Mouse (Mus musculus) testis, adult 2 months (tissue): ENCODE data around the gene Ppp1cc. TPM values are rescaled to one million over a fixed set of nuclear protein-coding genes. Genes with fewer than 3 reads are reported as not detected.
"Not testable (repeated sequence)": the region's sequence is repeated elsewhere in the genome, so short reads cannot be mapped to it uniquely, and the experiment has no call there.

Experiments
- H3K27ac ChIP-seq: fragments of 200-500 bp; 2 replicates; pipeline ENCODE4 v1.5.1; 2012; ENCODE audit warnings: low read depth, low read length; ENCODE audit not compliant: control insufficient read depth, insufficient read depth
- H3K27me3 ChIP-seq: fragments of 200-500 bp; 2 replicates; pipeline ENCODE4 v1.6.1; 2012; ENCODE audit warnings: mild to moderate bottlenecking, low read length, moderate library complexity; ENCODE audit not compliant: control insufficient read depth, insufficient read depth
- H3K36me3 ChIP-seq: fragments of 200-500 bp; 2 replicates; pipeline ENCODE4 v1.6.1; 2012; ENCODE audit warnings: mild to moderate bottlenecking, low read length; ENCODE audit not compliant: control insufficient read depth, insufficient read depth
- H3K4me1 ChIP-seq: fragments of 200-500 bp; 2 replicates; pipeline ENCODE4 v1.6.1; 2012; ENCODE audit warnings: low read length; ENCODE audit not compliant: control insufficient read depth, insufficient read depth
- H3K4me3 ChIP-seq: fragments of 200-500 bp; 2 replicates; pipeline ENCODE4 v1.5.1; 2012; ENCODE audit warnings: low read depth, mild to moderate bottlenecking, low read length, moderate library complexity, mixed read lengths; ENCODE audit not compliant: control insufficient read depth
- CTCF ChIP-seq: fragments of 200-500 bp; IDR thresholded peaks from 2 replicates; pipeline ENCODE4 v1.5.1; 2012; ENCODE audit warnings: low read depth, mild to moderate bottlenecking, inconsistent platforms, low read length, moderate library complexity; ENCODE audit not compliant: control insufficient read depth, insufficient read depth, insufficient replicate concordance
- POLR2A ChIP-seq: fragments of 200-500 bp; IDR thresholded peaks from 2 replicates; pipeline ENCODE4 v1.6.1; 2012; ENCODE audit warnings: low read depth, mild to moderate bottlenecking, inconsistent platforms, low read length, moderate library complexity; ENCODE audit not compliant: control insufficient read depth
- polyA plus RNA-seq: library from polyadenylated mRNA; depleted of rRNA; stranded (reverse); fragments of >200 nt; gene quantifications from 2 replicates; pipeline ENCODE4 v1.2.3, GENCODE M21; 2012

Gene Ppp1cc
- polyA plus RNA-seq, 1 experiment: 524 TPM

DNA sequence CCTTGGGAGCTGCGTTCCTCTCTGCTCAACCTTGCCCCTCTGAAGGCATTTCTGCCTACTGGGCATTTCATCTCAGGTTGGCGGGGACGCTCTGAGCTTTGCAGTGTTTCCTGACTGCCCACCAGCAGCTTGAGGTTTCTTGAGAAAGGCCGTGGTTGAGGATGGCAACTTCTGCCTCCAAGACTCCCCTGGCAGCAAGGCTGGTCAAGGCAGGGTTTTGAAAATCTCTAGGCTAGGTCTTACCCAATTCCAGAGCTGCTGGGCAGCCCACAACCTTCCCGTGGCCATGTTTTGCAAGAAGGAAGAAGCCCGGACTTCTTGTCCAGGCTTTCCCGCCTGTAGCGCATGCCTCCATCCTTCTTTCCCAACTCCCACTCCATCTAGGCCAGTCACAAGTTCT is 52.8 kb downstream of the Ppp1cc start:
- Histone ChIP-seq H3K36me3 (no peaks in the 10 kb centered on the region), H3K4me3 (no peak overlapping the region), H3K27me3 (no peaks in the 10 kb centered on the region), H3K4me1 (peaks cover 4% of the 10 kb centered on the region), H3K27ac (no peak overlapping the region)
- TF ChIP-seq CTCF: no peak
- no peak for TF ChIP-seq POLR2A

DNA sequence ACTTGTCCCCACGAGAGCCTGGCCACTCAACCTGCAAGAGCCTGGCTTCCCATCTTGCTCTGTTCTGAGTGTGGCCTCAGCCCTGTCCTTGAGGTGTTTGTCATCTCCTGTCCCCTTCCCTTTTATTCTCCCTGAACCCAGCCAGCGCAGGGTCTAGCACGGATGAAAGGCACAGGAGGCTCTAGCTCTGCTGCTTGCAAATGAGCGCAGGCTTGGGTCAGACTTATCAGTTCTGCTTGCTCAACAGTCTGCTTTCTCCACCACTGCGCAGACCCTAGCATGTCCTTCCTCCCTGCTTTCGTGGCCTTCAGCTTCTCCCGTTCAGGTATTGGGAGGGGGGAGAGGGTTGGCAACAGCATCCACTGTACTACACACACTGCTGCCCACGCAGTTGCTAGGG is 54.0 kb downstream of the Ppp1cc start:
- Histone ChIP-seq H3K4me3 (no peak overlapping the region), H3K4me1 (peaks cover 4% of the 10 kb centered on the region), H3K36me3 (no peaks in the 10 kb centered on the region), H3K27me3 (no peaks in the 10 kb centered on the region), H3K27ac (no peak overlapping the region)
- TF ChIP-seq POLR2A: no peak
- no peak for TF ChIP-seq CTCF

DNA sequence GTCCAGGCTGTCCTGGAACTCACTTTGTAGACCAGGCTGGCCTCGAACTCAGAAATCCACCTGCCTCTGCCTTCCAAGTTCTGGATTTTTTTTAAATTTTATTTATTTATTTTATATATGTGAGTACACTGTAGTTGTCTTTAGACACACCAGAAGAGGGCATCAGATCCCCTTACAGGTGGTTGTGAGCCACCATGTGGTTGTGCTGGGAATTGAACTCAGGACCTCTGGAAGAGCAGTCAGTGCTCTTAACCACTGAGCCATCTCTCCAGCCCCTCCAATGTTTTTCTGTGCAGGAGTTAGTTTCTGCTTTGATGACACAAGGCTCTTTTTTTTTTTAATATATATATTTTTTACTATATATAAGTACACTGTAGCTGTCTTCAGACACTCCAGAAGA is 54.7 kb downstream of the Ppp1cc start:
- not testable (repeated sequence) for H3K27ac ChIP-seq, H3K4me3 ChIP-seq, H3K4me1 ChIP-seq, H3K27me3 ChIP-seq, H3K36me3 ChIP-seq

DNA sequence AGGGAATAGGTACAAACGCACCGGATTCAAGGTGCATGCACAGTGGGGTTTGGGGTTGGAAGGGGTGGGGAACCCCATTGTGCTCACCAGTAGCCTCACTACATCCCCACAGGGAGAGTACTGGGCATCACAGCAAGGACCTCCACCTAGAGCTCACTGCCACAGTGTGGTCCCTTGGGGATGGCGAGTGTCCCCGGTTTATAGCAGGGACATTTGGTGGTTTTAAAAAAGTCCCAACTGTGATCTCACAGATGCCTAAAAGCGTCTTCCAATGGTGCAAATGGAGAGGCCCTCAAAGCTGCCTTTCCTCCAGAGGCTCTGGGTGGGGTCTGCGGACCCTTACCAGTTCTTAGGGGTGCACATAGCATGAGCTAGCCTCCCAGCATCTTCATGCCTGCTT is 55.8 kb downstream of the Ppp1cc start:
- TF ChIP-seq CTCF (no peak), POLR2A (no peak)

DNA sequence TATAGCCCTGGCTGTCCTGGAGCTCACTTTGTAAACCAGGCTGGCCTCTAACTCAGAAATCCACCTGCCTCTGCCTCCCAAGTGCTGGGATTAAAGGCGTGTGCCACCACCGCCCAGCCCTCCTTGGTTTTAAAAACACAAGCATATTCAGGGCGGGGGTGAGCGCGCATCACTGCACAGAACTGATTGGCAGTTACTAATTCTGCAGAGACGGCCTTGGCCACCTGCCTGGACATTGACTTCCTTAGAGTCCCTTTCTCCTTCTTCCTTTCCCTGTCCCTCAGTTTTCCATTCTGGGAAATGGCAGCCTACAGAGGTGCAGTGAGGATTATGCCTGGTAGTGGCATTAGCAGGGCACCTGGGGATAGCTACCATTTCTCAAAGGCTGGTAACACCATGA is 59.6 kb downstream of the Ppp1cc start:
- Histone ChIP-seq H3K36me3 (no peaks in the 10 kb centered on the region), H3K27me3 (no peaks in the 10 kb centered on the region), H3K4me1 (peaks cover 3% of the 10 kb centered on the region), H3K27ac (no peak overlapping the region), H3K4me3 (no peak overlapping the region)
- TF ChIP-seq POLR2A (no peak), CTCF (no peak)

More for the DNA sequence above, 55.8 kb downstream of the Ppp1cc start:
- Histone ChIP-seq H3K4me3 (no peak overlapping the region), H3K36me3 (no peaks in the 10 kb centered on the region), H3K4me1 (peaks cover 7% of the 10 kb centered on the region), H3K27me3 (no peaks in the 10 kb centered on the region), H3K27ac (no peak overlapping the region)

DNA sequence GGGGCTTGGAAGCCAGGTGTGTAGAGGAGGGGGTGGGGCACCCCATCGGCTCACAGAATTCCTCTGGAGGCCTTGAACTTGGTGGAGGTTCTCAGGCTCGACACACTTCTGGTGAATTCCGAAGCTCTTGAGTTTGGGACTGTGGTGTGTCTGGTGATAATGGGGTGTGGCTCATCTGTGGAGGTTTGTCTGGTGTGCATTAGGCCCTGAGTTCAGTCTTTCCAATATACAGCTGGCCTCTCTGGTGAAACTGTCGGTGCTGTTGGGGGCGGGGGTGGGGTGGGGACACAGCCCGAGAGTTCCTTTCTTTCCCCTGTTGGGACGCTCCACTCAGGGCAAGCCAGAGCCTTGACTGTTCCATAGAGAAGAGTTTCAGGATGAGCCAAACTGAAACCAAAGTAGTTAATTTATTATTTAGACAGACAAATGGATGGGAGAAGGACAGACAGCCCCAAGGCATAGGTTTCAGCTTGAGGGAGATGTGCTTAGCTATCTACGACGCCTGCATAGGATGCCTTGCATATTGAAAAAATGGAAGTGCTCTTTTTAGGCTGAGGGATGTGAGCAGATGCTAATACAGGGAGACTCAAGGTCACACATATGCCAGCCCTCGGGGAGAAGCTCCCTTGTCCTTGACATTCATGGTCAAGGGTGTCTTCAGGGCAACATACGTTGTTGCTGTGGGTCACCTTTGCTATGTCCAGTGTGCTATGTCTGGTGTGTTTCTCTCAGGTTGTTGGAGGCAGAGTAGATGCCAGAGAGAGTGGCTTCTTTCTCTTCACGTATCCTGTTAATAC is 60.2 kb downstream of the Ppp1cc start:
- TF ChIP-seq POLR2A (no peak), CTCF (no peak)
- Histone ChIP-seq H3K4me1 (peaks cover 3% of the 10 kb centered on the region), H3K4me3 (no peak overlapping the region), H3K36me3 (no peaks in the 10 kb centered on the region), H3K27ac (no peak overlapping the region), H3K27me3 (no peaks in the 10 kb centered on the region)

DNA sequence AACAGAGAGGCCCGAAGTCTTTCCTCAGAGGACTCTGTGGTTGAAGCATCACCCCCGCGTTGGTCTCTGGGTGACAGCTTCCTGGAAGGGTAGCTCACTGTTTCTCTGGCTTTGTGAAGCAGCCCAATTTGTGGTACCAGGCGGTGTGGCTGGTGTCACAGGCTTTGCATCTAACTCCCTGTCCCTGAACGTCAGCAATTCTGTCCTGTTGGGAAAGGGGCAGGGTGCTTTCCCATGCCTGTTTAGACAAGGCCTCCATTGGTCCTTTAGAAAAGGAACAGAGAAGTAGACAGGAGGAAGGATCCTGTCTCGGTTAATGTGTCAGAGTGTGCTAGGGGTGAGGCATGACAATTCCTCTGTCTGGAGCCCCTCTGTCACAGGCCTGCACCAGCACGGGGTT is 60.9 kb downstream of the Ppp1cc start:
- H3K36me3 ChIP-seq: no peaks in the 10 kb centered on the region
- H3K4me1 ChIP-seq: peaks cover 3% of the 10 kb centered on the region
- no peaks in the 10 kb centered on the region for H3K27me3 ChIP-seq
- TF ChIP-seq CTCF (no peak), POLR2A (no peak)
- no peak overlapping the region for H3K27ac ChIP-seq
- no peak overlapping the region for H3K4me3 ChIP-seq
